Mouse (Mus musculus): Measurements from ENCODE around the gene Ropn1l. TPM values are rescaled to one million over a fixed set of nuclear protein-coding genes. Genes with fewer than 3 reads are reported as not detected.

Ropn1l gene
- polyA plus RNA-seq, 1 experiment: 6.7 TPM

DNA sequence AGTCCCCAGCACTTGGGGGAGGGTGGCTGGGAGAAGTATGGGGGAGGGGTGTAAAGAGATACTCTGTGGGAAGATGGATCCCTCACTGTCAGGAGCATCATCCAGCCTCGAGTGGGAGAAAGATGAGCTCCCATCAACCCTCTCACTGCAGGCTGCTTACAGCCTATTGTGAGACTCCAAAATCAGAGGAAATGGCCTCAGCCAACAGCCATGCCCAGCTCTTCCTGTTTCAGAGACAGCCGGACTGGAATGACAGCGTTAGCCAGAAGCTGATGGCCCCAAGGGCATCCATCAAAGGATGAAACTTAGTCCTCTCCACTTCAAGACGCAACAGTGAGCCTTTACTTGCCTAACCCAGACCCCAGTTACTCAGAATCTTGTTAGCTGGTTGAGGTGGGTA lies 38.4 kb downstream of the Ropn1l start:
- TF ChIP-seq FLI1 (IDR thresholded peaks at IDR 0.05; ENCODE audit: low read length) (no peak), GATA1 (IDR thresholded peaks at IDR 0.05; ENCODE audit: borderline replicate concordance, low read length) (no peak)
- Histone ChIP-seq H3K27me3 (replicated peaks) (peaks cover 2% of the 10 kb centered on the region), H3K9me3 (0 out of 2 replicates have a peak, but pooled peaks cover 5% of the 10 kb centered on the region), H3K4me3 (replicated peaks) (peak overlapping the region; percentile 57), H3K4me1 (peaks cover 51% of the 10 kb centered on the region), H3K36me3 (replicated peaks; ENCODE audit: low read length) (no peaks in the 10 kb centered on the region)

DNA sequence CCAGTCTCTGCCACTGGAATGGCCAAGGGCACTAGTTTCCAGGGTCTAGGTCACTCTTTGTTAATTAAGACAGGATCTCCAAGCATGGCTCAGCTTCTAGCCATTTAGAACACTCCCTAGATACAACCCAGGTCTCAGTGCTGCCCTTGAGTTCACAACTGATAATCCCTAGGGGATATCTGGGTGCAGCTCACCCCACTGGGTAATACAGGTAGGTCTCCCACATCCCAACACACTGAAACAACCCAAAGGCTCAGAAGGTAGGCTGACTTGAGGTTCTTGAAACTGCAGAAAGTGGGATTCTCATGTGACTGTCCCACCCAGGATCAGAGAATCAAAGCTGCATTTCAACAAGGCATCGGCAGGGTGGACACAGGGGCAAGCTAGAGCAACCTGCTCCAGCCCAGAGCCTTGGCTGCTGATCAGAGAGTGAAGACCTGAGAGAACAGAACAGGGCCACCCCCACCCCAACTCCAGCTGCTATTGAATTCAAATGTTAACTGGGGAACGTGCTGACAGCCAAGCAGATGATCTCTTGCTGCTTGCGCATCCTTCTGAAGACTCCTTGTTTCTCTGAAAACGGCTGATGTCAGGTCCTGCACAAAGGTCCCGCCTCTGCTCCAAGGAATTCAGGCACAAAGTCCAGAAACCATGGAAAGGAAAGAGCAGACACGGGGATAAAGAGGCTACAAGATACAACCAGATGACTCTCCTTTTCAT lies 39.2 kb downstream of the Ropn1l start:
- Histone ChIP-seq H3K27me3 (replicated peaks) (peaks cover 8% of the 10 kb centered on the region), H3K9me3 (0 out of 2 replicates have a peak, but pooled peaks cover 5% of the 10 kb centered on the region), H3K4me1 (peaks cover 58% of the 10 kb centered on the region), H3K36me3 (replicated peaks; ENCODE audit: low read length) (no peaks in the 10 kb centered on the region), H3K4me3 (replicated peaks) (no peak overlapping the region)
- TF ChIP-seq GATA1 (IDR thresholded peaks at IDR 0.05; ENCODE audit: borderline replicate concordance, low read length) (no peak), FLI1 (IDR thresholded peaks at IDR 0.05; ENCODE audit: low read length) (no peak)

GRCm38 (mm10) chr15:31413662-31414061 lies 39.9 kb downstream of the Ropn1l start:
- H3K4me1 ChIP-seq: peaks cover 54% of the 10 kb centered on the region
- H3K4me3 ChIP-seq (replicated peaks): no peak overlapping the region

GRCm38 (mm10) chr15:31412933-31413332 lies 40.6 kb downstream of the Ropn1l start:
- Histone ChIP-seq H3K4me1 (peaks cover 46% of the 10 kb centered on the region), H3K27me3 (replicated peaks) (peaks cover 13% of the 10 kb centered on the region), H3K36me3 (replicated peaks; ENCODE audit: low read length) (no peaks in the 10 kb centered on the region), H3K4me3 (replicated peaks) (no peak overlapping the region), H3K9me3 (0 out of 2 replicates have a peak, but pooled peaks cover 5% of the 10 kb centered on the region)
- TF ChIP-seq FLI1 (IDR thresholded peaks at IDR 0.05; ENCODE audit: low read length): no peak
- TF ChIP-seq GATA1 (IDR thresholded peaks at IDR 0.05; ENCODE audit: borderline replicate concordance, low read length): no peak

More at GRCm38 (mm10) chr15:31413662-31414061, 39.9 kb downstream of the Ropn1l start:
- TF ChIP-seq FLI1 (IDR thresholded peaks at IDR 0.05; ENCODE audit: low read length) (no peak), GATA1 (IDR thresholded peaks at IDR 0.05; ENCODE audit: borderline replicate concordance, low read length) (no peak)
- Histone ChIP-seq H3K27me3 (replicated peaks) (peaks cover 12% of the 10 kb centered on the region), H3K9me3 (0 out of 2 replicates have a peak, but pooled peaks cover 5% of the 10 kb centered on the region), H3K36me3 (replicated peaks; ENCODE audit: low read length) (no peaks in the 10 kb centered on the region)

DNA sequence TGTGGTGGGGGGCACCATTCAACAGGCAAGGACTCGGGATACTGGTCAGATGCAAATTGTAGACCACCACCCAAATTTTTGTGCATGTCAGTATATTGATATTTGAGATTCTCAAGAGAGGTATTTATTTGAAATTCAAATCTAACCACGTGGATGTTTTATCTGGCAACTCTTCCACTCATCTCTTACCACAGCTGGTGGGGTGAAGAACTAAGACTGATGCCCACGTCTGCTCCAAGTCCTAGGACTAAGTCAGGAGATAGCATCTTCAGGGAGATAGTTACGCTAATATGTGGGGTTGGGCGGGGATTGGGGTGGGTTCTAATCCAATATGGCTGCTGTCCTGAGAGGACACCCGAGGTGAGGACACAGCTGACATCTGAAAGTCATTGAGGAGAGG lies 41.1 kb downstream of the Ropn1l start:
- Histone ChIP-seq H3K27me3 (replicated peaks) (peaks cover 17% of the 10 kb centered on the region), H3K4me3 (replicated peaks) (no peak overlapping the region), H3K4me1 (peaks cover 41% of the 10 kb centered on the region), H3K36me3 (replicated peaks; ENCODE audit: low read length) (no peaks in the 10 kb centered on the region), H3K9me3 (0 out of 2 replicates have a peak, but pooled peaks cover 5% of the 10 kb centered on the region)
- no peak for TF ChIP-seq FLI1 (IDR thresholded peaks at IDR 0.05; ENCODE audit: low read length)
- no peak for TF ChIP-seq GATA1 (IDR thresholded peaks at IDR 0.05; ENCODE audit: borderline replicate concordance, low read length)

GRCm38 (mm10) chr15:31407490-31407889 lies 46.0 kb downstream of the Ropn1l start:
- TF ChIP-seq GATA1 (IDR thresholded peaks at IDR 0.05; ENCODE audit: borderline replicate concordance, low read length) (no peak), FLI1 (IDR thresholded peaks at IDR 0.05; ENCODE audit: low read length) (no peak)
- Histone ChIP-seq H3K27me3 (replicated peaks) (peaks cover 48% of the 10 kb centered on the region), H3K9me3 (no peaks in the 10 kb centered on the region), H3K4me3 (replicated peaks) (no peak overlapping the region), H3K4me1 (peaks cover 13% of the 10 kb centered on the region; the same call in 1 of the 2 replicates), H3K36me3 (replicated peaks; ENCODE audit: low read length) (no peaks in the 10 kb centered on the region)

DNA sequence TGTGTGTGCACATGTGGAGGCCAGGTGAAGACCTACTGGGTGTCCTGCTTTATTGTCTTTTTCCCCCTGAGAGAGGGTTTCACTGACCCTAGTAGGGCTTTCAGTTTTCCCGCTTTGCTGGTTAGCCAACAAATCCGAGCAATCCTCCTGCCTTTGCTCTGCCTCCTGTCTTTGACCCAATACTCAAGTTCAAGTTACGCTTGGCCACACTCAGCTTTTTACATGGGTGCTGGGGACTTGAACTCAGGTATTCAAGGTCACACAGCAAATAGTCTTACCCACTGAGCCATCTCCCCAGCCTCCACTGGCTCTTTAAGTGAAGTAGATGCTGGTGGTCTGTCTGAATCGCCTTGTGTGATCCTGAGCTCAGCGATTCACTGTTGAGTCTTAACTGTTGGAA lies 46.7 kb downstream of the Ropn1l start:
- Histone ChIP-seq H3K9me3 (0 out of 2 replicates have a peak, but pooled peaks cover under 1% of the 10 kb centered on the region), H3K27me3 (replicated peaks) (peaks cover 51% of the 10 kb centered on the region), H3K4me3 (replicated peaks) (no peak overlapping the region), H3K4me1 (peaks cover 13% of the 10 kb centered on the region; the same call in 1 of the 2 replicates), H3K36me3 (replicated peaks; ENCODE audit: low read length) (no peaks in the 10 kb centered on the region)
- TF ChIP-seq GATA1 (IDR thresholded peaks at IDR 0.05; ENCODE audit: borderline replicate concordance, low read length): no peak

DNA sequence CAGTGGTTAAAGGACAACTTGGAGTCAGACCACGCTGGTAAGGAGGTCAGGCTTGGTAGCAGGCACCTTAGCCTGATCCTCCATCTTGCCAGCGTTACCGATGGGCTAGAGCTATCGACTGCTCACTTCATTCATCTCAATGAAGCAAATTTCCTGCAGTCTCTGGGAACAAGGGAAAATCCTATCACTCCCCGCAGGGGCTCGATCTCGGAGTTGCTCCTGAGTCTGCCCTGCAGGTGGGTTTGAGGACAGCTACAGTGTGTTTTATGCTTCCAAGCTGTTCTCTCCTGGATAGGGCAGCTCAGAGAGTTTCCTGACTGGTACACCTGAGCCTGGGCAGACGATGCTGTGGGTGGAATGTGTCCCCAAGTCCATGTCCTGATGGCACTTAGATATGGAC lies 49.2 kb downstream of the Ropn1l start:
- no peaks in the 10 kb centered on the region for H3K36me3 ChIP-seq (replicated peaks; ENCODE audit: low read length)
- peaks cover 49% of the 10 kb centered on the region for H3K27me3 ChIP-seq (replicated peaks)
- H3K9me3 ChIP-seq: peaks cover 19% of the 10 kb centered on the region
- H3K4me1 ChIP-seq: 0 out of 2 replicates have a peak, but pooled peaks cover 3% of the 10 kb centered on the region
- TF ChIP-seq FLI1 (IDR thresholded peaks at IDR 0.05; ENCODE audit: low read length) (no peak), GATA1 (IDR thresholded peaks at IDR 0.05; ENCODE audit: borderline replicate concordance, low read length) (no peak)
- no peak overlapping the region for H3K4me3 ChIP-seq (replicated peaks)

- Histone ChIP-seq H3K4me3 (replicated peaks) (no peak overlapping the region), H3K27me3 (replicated peaks) (peaks cover 43% of the 10 kb centered on the region), H3K36me3 (replicated peaks; ENCODE audit: low read length) (no peaks in the 10 kb centered on the region), H3K9me3 (peaks cover 32% of the 10 kb centered on the region), H3K4me1 (0 out of 2 replicates have a peak, but pooled peaks cover 6% of the 10 kb centered on the region)
- TF ChIP-seq GATA1 (IDR thresholded peaks at IDR 0.05; ENCODE audit: borderline replicate concordance, low read length): no peak
- no peak for TF ChIP-seq FLI1 (IDR thresholded peaks at IDR 0.05; ENCODE audit: low read length)
These were observed 51.2 kb downstream of the Ropn1l start for GRCm38 (mm10) chr15:31402200-31402892.

GRCm38 (mm10) chr15:31400974-31401373 lies 52.6 kb downstream of the Ropn1l start:
- Histone ChIP-seq H3K36me3 (replicated peaks; ENCODE audit: low read length) (no peaks in the 10 kb centered on the region), H3K4me3 (replicated peaks) (no peak overlapping the region), H3K27me3 (replicated peaks) (peaks cover 40% of the 10 kb centered on the region), H3K9me3 (peaks cover 38% of the 10 kb centered on the region), H3K4me1 (peaks cover 14% of the 10 kb centered on the region)
- TF ChIP-seq GATA1 (IDR thresholded peaks at IDR 0.05; ENCODE audit: borderline replicate concordance, low read length) (no peak), FLI1 (IDR thresholded peaks at IDR 0.05; ENCODE audit: low read length) (no peak)

Measured in megakaryocyte, embryonic 14.5 days (primary cell).